Mouse (Mus musculus): Measurements from ENCODE around the gene Alox12e.
A peak's percentile ranks its signal among the peaks of the same experiment; 100 is the strongest.
"Not testable (repeated sequence)": the region's sequence is repeated elsewhere in the genome, so short reads cannot be mapped to it uniquely, and the experiment has no call there.

The Alox12e gene

GRCm38 (mm10) chr11:70322528-70322927 is at the start of gene Alox12e:
Gene Alox12e (minus strand): TSS chr11:70322628.
- no peak for DNase-seq (ENCODE audit: extremely low read depth, low read depth)

GRCm38 (mm10) chr11:70368626-70369025 is 46.2 kb upstream of the Alox12e start:
- DNase-seq (ENCODE audit: extremely low read depth, low read depth), result not testable (repeated sequence)

GRCm38 (mm10) chr11:70367701-70368100 is 45.3 kb upstream of the Alox12e start:
- not testable (repeated sequence) for DNase-seq (ENCODE audit: extremely low read depth, low read depth)

DNA sequence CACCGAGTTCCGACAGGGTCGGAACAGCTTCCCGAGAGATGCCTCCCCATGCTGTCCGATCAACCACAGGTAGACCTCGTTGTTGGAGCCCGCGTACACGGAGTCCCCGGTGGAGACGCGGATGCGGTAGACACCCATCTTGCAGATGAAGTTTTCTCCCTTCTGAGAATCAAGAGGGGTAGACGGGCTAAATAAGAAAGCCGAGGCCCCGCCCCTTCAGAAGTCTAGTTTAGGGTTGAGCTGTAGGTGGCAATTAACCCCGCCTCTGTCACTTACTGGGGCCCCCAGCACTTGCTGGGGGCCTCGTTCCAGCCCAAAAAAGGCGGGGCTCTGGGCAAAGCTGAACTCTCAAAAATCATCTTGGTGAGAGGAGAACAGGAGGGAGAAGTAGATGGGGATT is 29.4 kb upstream of the Alox12e start, which contains the start of gene Alox15:
Gene Alox15, minus strand, starts transcription at position 164 of the 400 bp plus-strand sequence.
- DNase-seq (ENCODE audit: extremely low read depth, low read depth), result no peak

GRCm38 (mm10) chr11:70348630-70349029 is 26.2 kb upstream of the Alox12e start:
- no peak for DNase-seq (ENCODE audit: extremely low read depth, low read depth)

DNA sequence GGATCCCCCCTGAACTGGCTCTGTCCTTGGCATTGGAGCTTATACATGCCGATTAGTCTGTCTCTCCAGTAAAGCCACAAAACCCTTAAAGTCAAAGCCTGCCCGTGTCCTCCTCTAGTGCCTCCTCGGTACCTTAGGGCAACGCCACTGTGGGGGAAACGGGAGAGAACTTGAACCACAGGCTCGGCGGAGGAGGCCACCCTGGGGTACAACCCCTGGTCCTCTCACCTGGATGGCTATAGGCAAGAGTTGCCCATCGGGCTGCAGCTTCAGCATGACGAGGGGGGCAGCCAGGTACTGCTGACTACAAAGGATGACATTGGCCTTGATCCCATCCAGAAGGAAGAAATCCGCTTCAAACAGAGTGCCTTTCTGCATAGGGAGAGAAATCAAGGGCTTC is 25.4 kb upstream of the Alox12e start:
- DNase-seq (ENCODE audit: extremely low read depth, low read depth), result no peak

DNA sequence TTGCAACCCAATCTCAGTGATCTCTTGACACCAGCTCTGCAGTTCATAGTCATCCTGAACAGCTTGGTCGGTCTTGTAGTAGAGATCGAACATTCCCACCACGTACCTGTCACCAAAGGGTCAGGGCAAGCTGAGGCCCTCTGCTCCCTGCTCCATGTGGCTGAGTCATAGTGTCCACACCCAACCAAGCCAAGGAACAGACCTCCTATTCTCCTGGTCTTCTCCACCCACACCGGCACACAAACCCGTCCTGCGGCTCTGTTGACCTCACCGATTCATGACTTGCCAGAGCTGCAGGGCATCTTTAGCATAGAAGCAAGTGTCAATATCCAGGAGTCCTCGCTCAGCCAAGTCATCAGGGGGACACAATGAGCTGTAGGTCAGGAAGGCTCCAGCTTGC is 23.1 kb upstream of the Alox12e start:
- DNase-seq (ENCODE audit: extremely low read depth, low read depth), result no peak

GRCm38 (mm10) chr11:70345061-70345460 is 22.6 kb upstream of the Alox12e start:
- DNase-seq (ENCODE audit: extremely low read depth, low read depth), result no peak

- DNase-seq (ENCODE audit: extremely low read depth, low read depth), result no peak
Measured at GRCm38 (mm10) chr11:70339481-70339880, 17.1 kb upstream of the Alox12e start.

DNA sequence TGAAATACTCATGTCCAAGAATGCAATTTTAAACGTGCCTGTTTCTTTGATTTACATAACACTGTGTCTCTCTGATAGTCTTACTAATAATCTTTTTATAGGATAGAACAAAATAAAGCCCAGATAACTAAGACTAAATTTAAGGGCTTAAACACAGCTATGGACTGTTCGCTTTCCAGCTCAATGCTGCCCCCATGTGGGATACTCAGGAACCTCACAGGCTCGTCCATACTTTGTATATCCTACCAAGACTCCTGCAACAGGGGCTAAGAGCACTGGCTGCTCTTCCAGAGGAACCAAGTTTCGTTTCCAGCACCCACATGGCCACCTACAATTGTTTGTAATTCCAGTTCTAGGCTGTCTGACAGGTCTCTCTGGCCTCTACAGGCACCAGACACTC is 12.0 kb upstream of the Alox12e start:
- DNase-seq (ENCODE audit: extremely low read depth, low read depth), result peak; percentile 54

- DNase-seq (ENCODE audit: extremely low read depth, low read depth), result no peak
Measured at GRCm38 (mm10) chr11:70324726-70325125, 2.3 kb upstream of the Alox12e start.

DNA sequence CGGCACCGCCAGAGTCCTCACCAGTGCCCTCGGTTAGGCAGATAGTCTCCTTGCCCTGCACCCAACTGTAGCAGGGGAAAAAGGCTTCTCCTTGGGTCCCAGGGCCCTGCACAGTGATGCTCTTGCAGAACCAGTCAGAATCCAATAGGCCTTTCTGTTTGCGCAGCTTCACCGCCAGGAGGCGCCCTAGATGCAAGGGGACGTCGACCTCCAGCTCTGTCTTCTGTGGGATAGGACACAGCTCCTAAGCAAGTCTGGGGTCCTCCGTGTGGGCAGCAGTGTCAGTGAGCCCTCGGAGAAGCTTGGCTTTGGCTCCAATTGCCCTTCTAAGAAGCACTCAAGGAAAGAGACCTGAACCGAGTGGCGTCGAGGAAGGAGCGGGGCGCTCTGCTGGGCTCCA is 764 bp downstream of the Alox12e start:
- DNase-seq (ENCODE audit: extremely low read depth, low read depth), result no peak

GRCm38 (mm10) chr11:70319614-70320013 is 2.8 kb downstream of the Alox12e start:
- DNase-seq (ENCODE audit: extremely low read depth, low read depth), result no peak

GRCm38 (mm10) chr11:70313833-70314232 is 8.6 kb downstream of the Alox12e start:
- no peak for DNase-seq (ENCODE audit: extremely low read depth, low read depth)

DNA sequence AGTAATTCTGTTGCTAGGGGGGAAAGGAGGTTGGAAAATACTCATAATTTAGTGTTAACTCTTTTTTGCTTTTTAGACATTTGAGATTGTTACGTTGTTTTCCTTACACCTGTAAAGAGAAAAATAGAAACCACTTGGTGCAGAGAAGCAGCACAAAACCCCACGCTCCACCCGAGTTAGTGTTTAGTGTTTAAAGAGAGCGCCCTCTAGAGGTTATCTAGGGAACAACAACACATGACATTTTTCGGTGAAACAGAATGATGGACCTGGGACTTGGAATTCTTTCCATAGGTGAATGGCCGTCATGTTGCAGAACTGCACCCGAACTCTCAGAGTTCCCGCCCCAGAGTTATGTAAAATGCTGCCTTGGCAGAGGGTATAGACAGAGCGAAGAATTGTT is 13.1 kb downstream of the Alox12e start:
- DNase-seq (ENCODE audit: extremely low read depth, low read depth), result no peak

- DNase-seq (ENCODE audit: extremely low read depth, low read depth), result no peak
Measured at GRCm38 (mm10) chr11:70308296-70308695, 14.1 kb downstream of the Alox12e start.

DNA sequence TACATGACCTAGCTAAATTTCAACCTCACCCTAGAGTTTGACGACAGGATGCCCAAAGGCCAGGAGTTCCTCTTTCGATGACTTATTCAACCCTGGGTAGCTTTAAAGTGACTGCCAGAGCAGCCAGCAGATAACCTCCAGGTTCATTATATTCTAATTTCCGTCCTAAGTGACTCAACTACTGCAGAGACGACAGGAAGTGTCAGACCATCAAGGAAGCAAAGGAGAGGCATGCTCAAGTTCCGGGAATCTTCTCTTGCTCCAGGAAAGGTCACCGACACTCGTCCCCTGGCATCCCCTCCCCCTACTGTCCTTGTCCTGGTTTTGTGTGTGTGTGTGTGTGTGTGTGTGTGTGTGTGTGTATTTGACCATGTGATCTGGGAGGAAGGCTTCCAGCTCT is 16.3 kb downstream of the Alox12e start:
- no peak for DNase-seq (ENCODE audit: extremely low read depth, low read depth)

DNA sequence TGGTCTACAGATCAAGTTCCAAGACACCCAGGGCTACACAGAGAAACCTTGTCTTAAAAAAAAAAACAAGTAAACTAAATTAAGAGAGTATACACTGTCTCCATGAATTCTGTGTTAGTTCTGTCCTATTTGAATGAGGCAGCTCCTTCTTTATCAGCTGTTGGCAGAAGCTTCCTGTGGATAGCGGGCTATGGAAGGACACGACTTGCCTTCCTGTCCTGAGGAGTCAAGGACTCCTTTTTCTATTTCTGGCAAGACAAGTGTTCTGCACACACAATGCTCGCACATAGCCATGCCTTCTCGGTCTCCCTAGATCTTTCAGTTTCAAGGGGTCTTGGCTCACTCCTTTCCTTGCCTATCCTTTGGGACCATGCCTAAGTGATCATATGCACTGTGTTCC is 20.1 kb downstream of the Alox12e start:
- DNase-seq (ENCODE audit: extremely low read depth, low read depth), result no peak

GRCm38 (mm10) chr11:70297836-70298454 is 24.5 kb downstream of the Alox12e start:
- DNase-seq (ENCODE audit: extremely low read depth, low read depth), result peak; percentile 86

DNA sequence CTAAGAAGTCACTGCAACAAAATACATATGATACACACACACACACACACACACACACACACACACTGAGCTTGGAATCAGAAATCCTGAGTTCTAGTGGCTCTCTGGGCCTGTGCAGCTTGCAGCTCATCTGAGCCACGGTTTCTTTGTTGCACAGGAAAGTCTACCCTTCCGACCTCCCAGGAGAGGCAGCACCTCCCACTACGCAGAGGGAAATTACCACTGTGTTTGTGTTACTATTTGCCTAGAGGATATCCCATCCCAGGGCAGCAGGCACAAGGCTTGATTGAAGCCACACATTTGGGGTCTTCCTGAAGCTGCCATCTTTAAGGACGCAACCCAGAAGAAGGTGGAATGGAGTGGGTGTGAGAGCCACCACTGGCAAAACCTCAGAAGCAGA is 25.0 kb downstream of the Alox12e start:
- DNase-seq (ENCODE audit: extremely low read depth, low read depth), result no peak

- no peak for DNase-seq (ENCODE audit: extremely low read depth, low read depth)
Measured at GRCm38 (mm10) chr11:70293881-70294280, 28.5 kb downstream of the Alox12e start.

DNA sequence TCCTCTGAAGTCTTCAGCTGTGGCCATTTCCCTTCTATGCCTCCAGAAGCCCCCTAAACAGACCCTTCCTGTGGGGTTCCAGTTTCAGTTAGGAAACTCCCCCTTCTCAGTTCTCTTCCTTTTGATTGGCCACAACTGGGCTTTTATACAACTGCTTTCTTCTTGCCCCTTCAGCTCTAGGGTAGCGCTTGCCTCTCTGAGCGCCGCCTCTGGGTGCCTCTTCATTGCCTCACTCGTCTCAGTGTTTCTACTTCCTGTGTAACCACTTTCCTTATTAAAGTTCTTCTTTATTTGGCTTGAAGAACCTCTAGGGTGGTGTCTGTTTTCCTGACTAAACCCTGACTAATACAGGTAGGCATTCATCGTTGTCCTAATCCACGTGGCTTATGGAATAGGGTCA is 31.2 kb downstream of the Alox12e start:
- DNase-seq (ENCODE audit: extremely low read depth, low read depth), result no peak

GRCm38 (mm10) chr11:70289236-70289635 is 33.2 kb downstream of the Alox12e start:
- DNase-seq (ENCODE audit: extremely low read depth, low read depth), result no peak

DNA sequence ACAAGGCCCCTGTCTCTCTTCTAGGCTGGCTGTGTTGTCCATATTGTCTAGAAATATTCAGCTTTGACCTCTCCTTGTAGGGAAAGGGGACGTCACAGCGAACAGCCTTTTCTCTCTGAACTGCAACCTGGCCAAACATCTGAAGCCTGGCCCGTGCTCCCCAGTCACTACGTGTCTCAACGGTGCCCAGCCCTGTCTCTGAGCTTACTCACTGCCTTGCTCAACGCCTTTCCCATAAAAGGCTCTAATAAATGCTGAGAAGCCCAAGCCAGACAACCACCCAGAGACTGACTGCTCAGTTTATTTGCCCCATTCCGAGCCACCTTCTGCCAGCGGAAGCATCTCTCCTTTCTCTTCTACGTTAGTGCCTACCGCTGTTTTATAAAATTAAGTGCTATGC is 34.3 kb downstream of the Alox12e start:
- no peak for DNase-seq (ENCODE audit: extremely low read depth, low read depth)
